Mouse (Mus musculus): ENCODE results near the gene Pacs1. TPM values are rescaled to one million over a fixed set of nuclear protein-coding genes. Genes with fewer than 3 reads are reported as not detected.
"Not testable (repeated sequence)": the region's sequence is repeated elsewhere in the genome, so short reads cannot be mapped to it uniquely, and the experiment has no call there.

The Pacs1 gene
- polyA plus RNA-seq, 1 experiment from 2014 or later: 6.6 TPM

- TF ChIP-seq CTCF (IDR thresholded peaks at IDR 0.05; ENCODE audit: low read depth): no peak
- no peak overlapping the region for H3K9ac ChIP-seq (ENCODE audit: low read depth, low read length)
- H3K4me1 ChIP-seq (replicated peaks; ENCODE audit: control insufficient read depth, insufficient read depth, low read length): peaks cover 8% of the 10 kb centered on the region; the same call in 1 of the 2 replicates
- no peak overlapping the region for H3K4me2 ChIP-seq (replicated peaks; ENCODE audit: low read depth)
- H3K27ac ChIP-seq (ENCODE audit: low read depth, low read length): no peak overlapping the region
- no peaks in the 10 kb centered on the region for H3K27me3 ChIP-seq (replicated peaks; ENCODE audit: control insufficient read depth, insufficient read depth, low read length)
- WGBS: 92% methylated on average over 10 of the region's 10 CpGs
- ATAC-seq: no peak
- peaks cover 39% of the 10 kb centered on the region for H3K36me3 ChIP-seq (ENCODE audit: control insufficient read depth, insufficient read depth)
- no peaks in the 10 kb centered on the region for H3K9me3 ChIP-seq (ENCODE audit: control insufficient read depth)
- no peak overlapping the region for H3K4me3 ChIP-seq (ENCODE audit: low read depth, low read length)
These were observed 180.8 kb downstream of the Pacs1 start for GRCm38 (mm10) chr19:5092083-5092482.

- Histone ChIP-seq H3K9me3 (ENCODE audit: control insufficient read depth) (no peaks in the 10 kb centered on the region), H3K27me3 (replicated peaks; ENCODE audit: control insufficient read depth, insufficient read depth, low read length) (peaks cover 21% of the 10 kb centered on the region), H3K36me3 (ENCODE audit: control insufficient read depth, insufficient read depth) (peaks cover 39% of the 10 kb centered on the region), H3K4me2 (replicated peaks; ENCODE audit: low read depth) (peak overlapping the region; percentile 81), H3K9ac (ENCODE audit: low read depth, low read length) (peak overlapping the region; percentile 78), H3K4me1 (replicated peaks; ENCODE audit: control insufficient read depth, insufficient read depth, low read length) (peaks cover 8% of the 10 kb centered on the region; the same call in 1 of the 2 replicates), H3K4me3 (ENCODE audit: low read depth, low read length) (peak overlapping the region; percentile 91), H3K27ac (ENCODE audit: low read depth, low read length) (peak overlapping the region; percentile 95; the same call in 1 of the 2 replicates)
- no peak for TF ChIP-seq CTCF (IDR thresholded peaks at IDR 0.05; ENCODE audit: low read depth)
- WGBS: 87% methylated on average over 4 of the region's 4 CpGs
- ATAC-seq: no peak
These were observed 183.6 kb downstream of the Pacs1 start for GRCm38 (mm10) chr19:5089324-5089723.

GRCm38 (mm10) chr19:5087884-5088728, 184.8 kb downstream of the Pacs1 start, which contains the start of gene Yif1a:
TSS of gene Yif1a (plus strand) at chr19:5088538.
- H3K27ac ChIP-seq (ENCODE audit: low read depth, low read length): peak within 1 kb of the TSS; percentile 95
- ATAC-seq: peak; percentile 90
- H3K9me3 ChIP-seq (ENCODE audit: control insufficient read depth): no peaks in the 10 kb centered on the region
- peak within 1 kb of the TSS; percentile 81 for H3K4me2 ChIP-seq (replicated peaks; ENCODE audit: low read depth)
- peak within 1 kb of the TSS; percentile 91 for H3K4me3 ChIP-seq (ENCODE audit: low read depth, low read length)
- peaks cover 33% of the 10 kb centered on the region for H3K36me3 ChIP-seq (ENCODE audit: control insufficient read depth, insufficient read depth)
- H3K4me1 ChIP-seq (replicated peaks; ENCODE audit: control insufficient read depth, insufficient read depth, low read length): peaks cover 8% of the 10 kb centered on the region; the same call in 1 of the 2 replicates
- TF ChIP-seq CTCF (IDR thresholded peaks at IDR 0.05; ENCODE audit: low read depth): peak; percentile 87
- H3K9ac ChIP-seq (ENCODE audit: low read depth, low read length): peak within 1 kb of the TSS; percentile 78
- peaks cover 29% of the 10 kb centered on the region for H3K27me3 ChIP-seq (replicated peaks; ENCODE audit: control insufficient read depth, insufficient read depth, low read length)
- under 1% methylated on average over 58 of the region's 58 CpGs for WGBS

- not testable (repeated sequence) for H3K4me1 ChIP-seq (replicated peaks; ENCODE audit: control insufficient read depth, insufficient read depth, low read length); ATAC-seq; H3K9ac ChIP-seq (ENCODE audit: low read depth, low read length); H3K27ac ChIP-seq (ENCODE audit: low read depth, low read length); H3K4me3 ChIP-seq (ENCODE audit: low read depth, low read length); H3K4me2 ChIP-seq (replicated peaks; ENCODE audit: low read depth); H3K9me3 ChIP-seq (ENCODE audit: control insufficient read depth)
- WGBS: 53% methylated on average over 4 of the region's 4 CpGs
- Histone ChIP-seq H3K36me3 (ENCODE audit: control insufficient read depth, insufficient read depth) (peaks cover 18% of the 10 kb centered on the region), H3K27me3 (replicated peaks; ENCODE audit: control insufficient read depth, insufficient read depth, low read length) (peaks cover 45% of the 10 kb centered on the region)
- peak; percentile 40 for TF ChIP-seq CTCF (IDR thresholded peaks at IDR 0.05; ENCODE audit: low read depth)
These were observed 186.4 kb downstream of the Pacs1 start for GRCm38 (mm10) chr19:5086533-5086932.

- Histone ChIP-seq H3K9me3 (ENCODE audit: control insufficient read depth) (no peaks in the 10 kb centered on the region), H3K36me3 (ENCODE audit: control insufficient read depth, insufficient read depth) (peaks cover 8% of the 10 kb centered on the region), H3K27ac (ENCODE audit: low read depth, low read length) (no peak within 1 kb of the TSS), H3K9ac (ENCODE audit: low read depth, low read length) (0 out of 2 replicates have a peak within 1 kb of the TSS, but pooled peaks have one; percentile 19), H3K4me1 (replicated peaks; ENCODE audit: control insufficient read depth, insufficient read depth, low read length) (peaks cover 8% of the 10 kb centered on the region; the same call in 1 of the 2 replicates), H3K27me3 (replicated peaks; ENCODE audit: control insufficient read depth, insufficient read depth, low read length) (peaks cover 55% of the 10 kb centered on the region), H3K4me3 (ENCODE audit: low read depth, low read length) (peak within 1 kb of the TSS; percentile 53), H3K4me2 (replicated peaks; ENCODE audit: low read depth) (peak within 1 kb of the TSS; percentile 84)
- TF ChIP-seq CTCF (IDR thresholded peaks at IDR 0.05; ENCODE audit: low read depth): no peak
- under 1% methylated on average over 69 of the region's 69 CpGs for WGBS
- no peak for ATAC-seq
These were observed 187.6 kb downstream of the Pacs1 start, which contains the start of gene Tmem151a for GRCm38 (mm10) chr19:5085145-5085863. TSS of gene Tmem151a (minus strand) at chr19:5085531.

- no peak for ATAC-seq
- no peaks in the 10 kb centered on the region for H3K9me3 ChIP-seq (ENCODE audit: control insufficient read depth)
- H3K4me1 ChIP-seq (replicated peaks; ENCODE audit: control insufficient read depth, insufficient read depth, low read length): peaks cover 8% of the 10 kb centered on the region; the same call in 1 of the 2 replicates
- peak overlapping the region; percentile 53 for H3K4me3 ChIP-seq (ENCODE audit: low read depth, low read length)
- H3K27me3 ChIP-seq (replicated peaks; ENCODE audit: control insufficient read depth, insufficient read depth, low read length): peaks cover 57% of the 10 kb centered on the region
- H3K4me2 ChIP-seq (replicated peaks; ENCODE audit: low read depth): peak overlapping the region; percentile 84
- no peak overlapping the region for H3K27ac ChIP-seq (ENCODE audit: low read depth, low read length)
- no peak overlapping the region for H3K9ac ChIP-seq (ENCODE audit: low read depth, low read length)
- WGBS: 3% methylated on average over 14 of the region's 15 CpGs
- peaks cover 4% of the 10 kb centered on the region for H3K36me3 ChIP-seq (ENCODE audit: control insufficient read depth, insufficient read depth)
- no peak for TF ChIP-seq CTCF (IDR thresholded peaks at IDR 0.05; ENCODE audit: low read depth)
These were observed 188.1 kb downstream of the Pacs1 start for GRCm38 (mm10) chr19:5084834-5085144.
